Mouse (Mus musculus): Measurements from ENCODE around the gene Erg. TPM values are rescaled to one million over a fixed set of nuclear protein-coding genes. Genes with fewer than 3 reads are reported as not detected.

The Erg gene
- polyA plus RNA-seq, 1 experiment from 2014 or later: 5.4 TPM

GRCm38 (mm10) chr16:95605304-95605703, 18.9 kb upstream of the Erg start:
- H3K27me3 ChIP-seq (replicated peaks): no peaks in the 10 kb centered on the region
- no peaks in the 10 kb centered on the region for H3K36me3 ChIP-seq
- H3K9me3 ChIP-seq (replicated peaks): no peaks in the 10 kb centered on the region
- no peak overlapping the region for H3K27ac ChIP-seq (ENCODE audit: poor library complexity, severe bottlenecking)
- no peak overlapping the region for H3K4me3 ChIP-seq
- no peak for ATAC-seq (ENCODE audit: insufficient number of reproducible peaks, low FRiP score)
- H3K9ac ChIP-seq: no peak overlapping the region
- no peak overlapping the region for H3K4me2 ChIP-seq
- no peaks in the 10 kb centered on the region for H3K4me1 ChIP-seq (replicated peaks)
- 19% methylated on average over 7 of the region's 7 CpGs for WGBS

- no peaks in the 10 kb centered on the region for H3K4me1 ChIP-seq (replicated peaks)
- H3K4me2 ChIP-seq: no peak overlapping the region
- no peak overlapping the region for H3K27ac ChIP-seq (ENCODE audit: poor library complexity, severe bottlenecking)
- no peaks in the 10 kb centered on the region for H3K9me3 ChIP-seq (replicated peaks)
- H3K9ac ChIP-seq: no peak overlapping the region
- H3K4me3 ChIP-seq: no peak overlapping the region
- WGBS: 46% methylated on average over 5 of the region's 5 CpGs
- no peak for ATAC-seq (ENCODE audit: insufficient number of reproducible peaks, low FRiP score)
- no peaks in the 10 kb centered on the region for H3K27me3 ChIP-seq (replicated peaks)
- no peaks in the 10 kb centered on the region for H3K36me3 ChIP-seq
Measured at GRCm38 (mm10) chr16:95602504-95602903, 16.1 kb upstream of the Erg start.

GRCm38 (mm10) chr16:95601807-95602206, 15.4 kb upstream of the Erg start:
- no peak overlapping the region for H3K9ac ChIP-seq
- ATAC-seq (ENCODE audit: insufficient number of reproducible peaks, low FRiP score): no peak
- no peak overlapping the region for H3K4me3 ChIP-seq
- H3K27me3 ChIP-seq (replicated peaks): no peaks in the 10 kb centered on the region
- no peak overlapping the region for H3K4me2 ChIP-seq
- WGBS: 49% methylated on average over 4 of the region's 4 CpGs
- H3K4me1 ChIP-seq (replicated peaks): no peaks in the 10 kb centered on the region
- no peaks in the 10 kb centered on the region for H3K9me3 ChIP-seq (replicated peaks)
- no peaks in the 10 kb centered on the region for H3K36me3 ChIP-seq
- no peak overlapping the region for H3K27ac ChIP-seq (ENCODE audit: poor library complexity, severe bottlenecking)

GRCm38 (mm10) chr16:95601219-95601580, 14.8 kb upstream of the Erg start:
- Histone ChIP-seq H3K36me3 (no peaks in the 10 kb centered on the region), H3K9me3 (replicated peaks) (no peaks in the 10 kb centered on the region), H3K4me1 (replicated peaks) (no peaks in the 10 kb centered on the region), H3K27ac (ENCODE audit: poor library complexity, severe bottlenecking) (no peak overlapping the region), H3K27me3 (replicated peaks) (no peaks in the 10 kb centered on the region), H3K4me2 (no peak overlapping the region), H3K9ac (no peak overlapping the region), H3K4me3 (no peak overlapping the region)
- no peak for ATAC-seq (ENCODE audit: insufficient number of reproducible peaks, low FRiP score)
- WGBS: 92% methylated on average over 4 of the region's 4 CpGs

GRCm38 (mm10) chr16:95600572-95601218, 14.3 kb upstream of the Erg start:
- Histone ChIP-seq H3K9ac (no peak overlapping the region), H3K27ac (ENCODE audit: poor library complexity, severe bottlenecking) (no peak overlapping the region)

GRCm38 (mm10) chr16:95598930-95599329, 12.5 kb upstream of the Erg start:
- Histone ChIP-seq H3K36me3 (no peaks in the 10 kb centered on the region), H3K4me1 (replicated peaks) (no peaks in the 10 kb centered on the region), H3K27me3 (replicated peaks) (no peaks in the 10 kb centered on the region), H3K27ac (ENCODE audit: poor library complexity, severe bottlenecking) (no peak overlapping the region), H3K4me2 (no peak overlapping the region), H3K9me3 (replicated peaks) (no peaks in the 10 kb centered on the region), H3K9ac (no peak overlapping the region), H3K4me3 (no peak overlapping the region)
- 82% methylated on average over 4 of the region's 4 CpGs for WGBS
- no peak for ATAC-seq (ENCODE audit: insufficient number of reproducible peaks, low FRiP score)

More at GRCm38 (mm10) chr16:95600572-95601218, 14.3 kb upstream of the Erg start:
- no peak for ATAC-seq (ENCODE audit: insufficient number of reproducible peaks, low FRiP score)
- no peaks in the 10 kb centered on the region for H3K36me3 ChIP-seq
- WGBS: 89% methylated on average over 19 of the region's 19 CpGs
- no peaks in the 10 kb centered on the region for H3K27me3 ChIP-seq (replicated peaks)
- H3K9me3 ChIP-seq (replicated peaks): no peaks in the 10 kb centered on the region
- H3K4me3 ChIP-seq: no peak overlapping the region
- H3K4me1 ChIP-seq (replicated peaks): no peaks in the 10 kb centered on the region
- no peak overlapping the region for H3K4me2 ChIP-seq

GRCm38 (mm10) chr16:95597578-95597951, 11.2 kb upstream of the Erg start:
- Histone ChIP-seq H3K27ac (ENCODE audit: poor library complexity, severe bottlenecking) (no peak overlapping the region), H3K4me3 (no peak overlapping the region), H3K9ac (no peak overlapping the region), H3K36me3 (no peaks in the 10 kb centered on the region), H3K27me3 (replicated peaks) (no peaks in the 10 kb centered on the region), H3K4me1 (replicated peaks) (no peaks in the 10 kb centered on the region), H3K4me2 (no peak overlapping the region), H3K9me3 (replicated peaks) (no peaks in the 10 kb centered on the region)
- WGBS: 63% methylated on average over 7 of the region's 7 CpGs
- ATAC-seq (ENCODE audit: insufficient number of reproducible peaks, low FRiP score): no peak

GRCm38 (mm10) chr16:95596884-95597577, 10.6 kb upstream of the Erg start:
- no peaks in the 10 kb centered on the region for H3K4me1 ChIP-seq (replicated peaks)
- no peak for ATAC-seq (ENCODE audit: insufficient number of reproducible peaks, low FRiP score)
- no peak overlapping the region for H3K4me2 ChIP-seq
- H3K27me3 ChIP-seq (replicated peaks): no peaks in the 10 kb centered on the region
- peaks cover 3% of the 10 kb centered on the region; the same call in 1 of the 2 replicates for H3K9me3 ChIP-seq (replicated peaks)
- H3K4me3 ChIP-seq: no peak overlapping the region
- no peak overlapping the region for H3K27ac ChIP-seq (ENCODE audit: poor library complexity, severe bottlenecking)
- WGBS: 83% methylated on average over 11 of the region's 11 CpGs
- no peaks in the 10 kb centered on the region for H3K36me3 ChIP-seq
- H3K9ac ChIP-seq: no peak overlapping the region

GRCm38 (mm10) chr16:95588849-95589248, 2.5 kb upstream of the Erg start:
- no peaks in the 10 kb centered on the region for H3K36me3 ChIP-seq
- peaks cover 10% of the 10 kb centered on the region for H3K4me1 ChIP-seq (replicated peaks)
- peaks cover 51% of the 10 kb centered on the region for H3K27me3 ChIP-seq (replicated peaks)
- no peak overlapping the region for H3K9ac ChIP-seq
- H3K27ac ChIP-seq (ENCODE audit: poor library complexity, severe bottlenecking): no peak overlapping the region
- H3K4me3 ChIP-seq: no peak overlapping the region
- H3K4me2 ChIP-seq: no peak overlapping the region
- H3K9me3 ChIP-seq (replicated peaks): peaks cover 4% of the 10 kb centered on the region; the same call in 1 of the 2 replicates
- no peak for ATAC-seq (ENCODE audit: insufficient number of reproducible peaks, low FRiP score)
- WGBS: 72% methylated on average over 5 of the region's 5 CpGs

GRCm38 (mm10) chr16:95586726-95587125, 333 bp upstream of the Erg start:
- H3K4me3 ChIP-seq: no peak overlapping the region
- no peaks in the 10 kb centered on the region for H3K36me3 ChIP-seq
- H3K9me3 ChIP-seq (replicated peaks): no peaks in the 10 kb centered on the region
- no peak overlapping the region for H3K9ac ChIP-seq
- 55% methylated on average over 7 of the region's 7 CpGs for WGBS
- peaks cover 70% of the 10 kb centered on the region for H3K27me3 ChIP-seq (replicated peaks)
- peak overlapping the region; percentile 96; the same call in 1 of the 2 replicates for H3K4me2 ChIP-seq
- H3K27ac ChIP-seq (ENCODE audit: poor library complexity, severe bottlenecking): no peak overlapping the region
- peaks cover 10% of the 10 kb centered on the region for H3K4me1 ChIP-seq (replicated peaks)
- ATAC-seq (ENCODE audit: insufficient number of reproducible peaks, low FRiP score): no peak

- peak overlapping the region; percentile 96 for H3K4me2 ChIP-seq
- H3K4me3 ChIP-seq: peak overlapping the region; percentile 50
- H3K9me3 ChIP-seq (replicated peaks): no peaks in the 10 kb centered on the region
- peaks cover 10% of the 10 kb centered on the region for H3K4me1 ChIP-seq (replicated peaks)
- H3K27ac ChIP-seq (ENCODE audit: poor library complexity, severe bottlenecking): no peak overlapping the region
- peaks cover 79% of the 10 kb centered on the region for H3K27me3 ChIP-seq (replicated peaks)
- no peaks in the 10 kb centered on the region for H3K36me3 ChIP-seq
- H3K9ac ChIP-seq: peak overlapping the region; percentile 64
- peak; percentile 80 for ATAC-seq (ENCODE audit: insufficient number of reproducible peaks, low FRiP score)
- 2% methylated on average over 36 of the region's 36 CpGs for WGBS
Measured at GRCm38 (mm10) chr16:95585541-95586310, 667 bp downstream of the Erg start.

Data from heart, embryonic 12.5 days (tissue).